Mouse (Mus musculus): Measurements from ENCODE around the gene Tmcc1.

Tmcc1 gene

GRCm38 (mm10) chr6:116015902-116016301, 177.4 kb downstream of the Tmcc1 start:
- no peak for DNase-seq (ENCODE audit: low read depth, low spot score)

- DNase-seq (ENCODE audit: low read depth, low spot score) = no peak
Observed at GRCm38 (mm10) chr6:116014111-116014510, 179.2 kb downstream of the Tmcc1 start.

DNA sequence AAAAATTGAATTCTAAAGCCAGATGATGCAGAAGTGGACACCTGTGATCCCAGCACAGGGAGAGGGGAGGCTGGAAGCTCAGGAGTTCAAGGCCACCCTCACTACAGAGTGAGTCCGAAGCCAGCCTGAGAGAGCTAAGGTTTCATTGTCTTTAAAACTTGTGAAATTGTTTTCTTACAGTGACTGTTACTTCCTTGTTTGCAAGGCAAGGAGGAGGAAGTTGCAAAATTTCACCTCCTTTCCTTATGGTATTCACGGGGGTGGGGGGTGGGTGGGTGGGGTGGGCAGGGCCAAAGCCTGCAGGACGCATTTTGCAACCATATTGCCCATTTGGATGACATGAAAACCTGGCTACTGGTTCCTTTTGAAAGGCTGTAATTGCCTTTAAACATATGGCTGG, 179.6 kb downstream of the Tmcc1 start:
- DNase-seq (ENCODE audit: low read depth, low spot score) = no peak

GRCm38 (mm10) chr6:116010541-116010940, 182.7 kb downstream of the Tmcc1 start:
- peak; percentile 70 for DNase-seq (ENCODE audit: low read depth, low spot score)

DNA sequence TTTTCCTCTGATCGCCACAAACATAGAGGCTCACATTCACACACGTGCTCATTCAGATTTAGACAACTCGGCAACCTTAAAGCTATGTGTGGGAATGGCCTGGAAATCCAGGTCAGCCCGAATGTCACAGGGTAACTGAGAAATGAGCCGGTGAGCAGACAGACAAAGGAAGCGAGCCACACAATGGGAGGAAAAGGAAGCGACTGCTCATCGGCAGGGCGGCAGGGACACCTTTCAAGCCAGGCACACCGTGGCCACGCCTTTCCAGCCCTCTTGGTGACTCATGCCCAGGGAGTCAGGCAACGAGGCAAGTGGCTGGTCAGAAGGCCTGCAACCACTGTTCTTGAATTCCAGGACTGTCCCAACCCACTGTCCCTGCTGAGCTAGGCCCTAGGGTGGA, 183.9 kb downstream of the Tmcc1 start:
- DNase-seq (ENCODE audit: low read depth, low spot score) = peak; percentile 52

DNA sequence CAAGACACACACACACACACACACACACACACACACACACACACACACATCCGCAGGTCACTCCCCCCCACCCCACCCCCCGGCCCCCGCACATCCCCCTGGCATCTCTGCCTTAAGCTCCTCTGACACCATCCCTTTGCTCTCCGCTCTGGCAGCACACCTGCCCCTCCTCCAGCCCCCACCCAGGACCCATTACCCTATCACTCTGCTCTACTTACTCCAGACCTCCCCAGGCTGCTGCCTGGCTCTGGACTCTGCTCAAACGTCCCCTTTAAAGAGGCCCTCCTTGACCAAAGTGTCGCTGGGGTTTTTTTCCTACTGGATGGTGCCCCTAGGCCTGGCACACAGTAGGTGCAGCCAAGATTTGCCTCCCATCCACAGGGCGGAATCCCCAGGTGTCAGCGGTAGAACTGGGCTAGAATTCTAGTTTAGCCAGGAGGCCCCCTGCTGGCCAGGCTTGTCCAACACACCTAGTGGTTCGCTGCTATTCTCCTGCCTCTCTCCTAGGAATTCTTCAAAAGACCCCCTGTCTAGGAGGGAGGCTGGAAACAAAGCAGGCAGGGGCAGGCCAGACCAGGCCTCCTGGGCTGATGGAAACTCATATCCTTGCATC, 185.6 kb downstream of the Tmcc1 start:
- DNase-seq (ENCODE audit: low read depth, low spot score) = peak; percentile 81

- DNase-seq (ENCODE audit: low read depth, low spot score) = no peak
Observed at GRCm38 (mm10) chr6:116006731-116007130, 186.6 kb downstream of the Tmcc1 start.

- no peak for DNase-seq (ENCODE audit: low read depth, low spot score)
Observed at GRCm38 (mm10) chr6:116005959-116006288, 187.4 kb downstream of the Tmcc1 start.

DNA sequence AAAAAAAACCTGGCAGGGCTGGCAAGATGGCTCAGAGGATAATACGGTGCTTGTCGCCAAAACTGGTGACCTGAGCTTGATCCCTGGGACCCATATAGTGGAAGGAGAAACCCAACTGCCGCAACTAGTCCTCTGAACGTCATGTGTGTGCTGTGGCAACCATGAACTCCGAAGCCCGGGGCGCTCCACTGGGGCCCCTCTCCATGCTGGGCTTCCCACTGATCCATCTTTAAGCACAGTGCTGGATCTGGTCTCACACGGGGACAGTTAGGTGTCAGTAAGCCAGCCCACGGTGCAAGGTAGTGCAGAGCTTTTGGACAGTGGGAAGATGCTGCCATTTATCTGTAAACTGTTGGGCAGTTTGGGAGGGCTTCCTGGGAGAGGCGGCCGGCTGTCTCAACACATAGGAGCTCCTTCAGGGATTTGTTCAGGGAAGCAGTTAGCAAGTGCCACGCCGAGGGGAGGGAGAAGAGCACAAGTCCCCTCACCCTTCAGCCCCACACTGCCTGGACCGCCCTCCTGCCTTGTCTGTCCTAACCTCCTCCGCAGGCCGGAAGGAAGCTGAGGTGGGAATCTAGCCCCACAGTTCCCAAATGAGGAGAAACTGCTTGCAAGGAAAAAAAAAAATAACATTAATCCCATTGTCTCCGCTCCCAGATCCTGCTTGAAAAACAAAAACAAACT, 187.9 kb downstream of the Tmcc1 start:
- DNase-seq (ENCODE audit: low read depth, low spot score) = no peak

DNA sequence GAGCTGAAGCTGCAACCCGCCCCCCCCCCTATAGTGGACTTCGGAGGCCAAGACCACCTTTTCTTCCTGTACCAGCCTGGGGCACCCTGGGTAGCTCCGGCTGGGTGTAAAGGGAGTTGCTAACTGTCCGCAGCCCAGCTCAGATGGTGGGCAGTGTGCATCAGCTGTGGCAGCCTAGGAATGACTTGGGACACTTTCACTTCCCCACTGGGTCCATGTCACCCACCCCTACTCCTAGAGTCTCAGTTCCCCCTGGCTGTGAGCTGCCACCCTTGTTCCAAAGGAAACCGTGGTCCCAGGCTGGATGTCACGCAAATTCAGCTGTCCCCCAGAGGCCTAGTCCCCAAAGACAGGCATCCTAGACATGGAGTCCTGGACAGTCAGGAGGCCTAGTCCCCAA, 188.6 kb downstream of the Tmcc1 start:
- no peak for DNase-seq (ENCODE audit: low read depth, low spot score)

GRCm38 (mm10) chr6:116004069-116004468, 189.2 kb downstream of the Tmcc1 start:
- no peak for DNase-seq (ENCODE audit: low read depth, low spot score)

GRCm38 (mm10) chr6:116003516-116003915, 189.8 kb downstream of the Tmcc1 start:
- DNase-seq (ENCODE audit: low read depth, low spot score) = no peak

- DNase-seq (ENCODE audit: low read depth, low spot score) = no peak
Observed at GRCm38 (mm10) chr6:116002311-116003104, 190.8 kb downstream of the Tmcc1 start.

DNA sequence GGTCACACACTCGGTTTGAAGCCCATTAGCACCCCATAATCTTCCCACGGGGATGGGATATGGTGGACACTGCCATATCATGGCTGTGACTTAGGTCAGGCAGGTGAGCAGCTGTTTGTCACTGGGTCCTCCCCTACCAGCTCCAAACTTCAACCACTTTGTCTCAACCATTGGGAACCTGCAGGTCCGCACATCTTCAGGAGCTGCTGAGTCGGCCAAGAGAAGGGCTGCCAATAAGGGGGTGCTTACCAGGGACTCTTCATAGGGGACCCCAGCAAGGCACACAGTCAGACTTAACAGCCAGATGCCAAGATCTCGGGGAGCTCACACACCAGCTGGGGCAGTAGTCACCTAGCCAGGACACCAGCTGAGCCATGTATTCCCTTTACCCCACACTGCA, 192.4 kb downstream of the Tmcc1 start:
- DNase-seq (ENCODE audit: low read depth, low spot score) = no peak

GRCm38 (mm10) chr6:115999227-115999626, 194.1 kb downstream of the Tmcc1 start:
- peak; percentile 62 for DNase-seq (ENCODE audit: low read depth, low spot score)

DNA sequence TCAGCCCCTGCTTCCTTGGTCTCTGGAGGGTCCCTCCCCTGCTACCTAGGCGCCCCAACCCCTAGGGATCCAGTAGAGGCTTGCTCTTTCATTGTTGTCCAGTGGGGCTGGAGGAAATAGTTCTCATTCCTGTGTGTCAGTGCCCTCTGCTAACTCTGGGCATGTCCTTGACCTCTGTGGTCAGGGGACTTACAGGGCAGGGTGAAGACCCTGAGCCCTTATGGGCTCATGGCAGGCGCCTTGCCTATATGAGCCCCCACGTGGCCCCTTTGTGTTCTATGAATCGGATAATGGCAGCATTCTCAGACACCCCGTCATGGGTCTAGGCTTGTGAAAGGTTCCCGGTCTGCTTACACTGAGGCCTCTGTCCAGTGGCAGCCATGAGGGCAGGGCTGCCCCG, 194.5 kb downstream of the Tmcc1 start:
- DNase-seq (ENCODE audit: low read depth, low spot score) = no peak

- DNase-seq (ENCODE audit: low read depth, low spot score) = no peak
Observed at GRCm38 (mm10) chr6:115997726-115998311, 195.5 kb downstream of the Tmcc1 start.

GRCm38 (mm10) chr6:115996171-115996851, 197.0 kb downstream of the Tmcc1 start:
- DNase-seq (ENCODE audit: low read depth, low spot score) = no peak

DNA sequence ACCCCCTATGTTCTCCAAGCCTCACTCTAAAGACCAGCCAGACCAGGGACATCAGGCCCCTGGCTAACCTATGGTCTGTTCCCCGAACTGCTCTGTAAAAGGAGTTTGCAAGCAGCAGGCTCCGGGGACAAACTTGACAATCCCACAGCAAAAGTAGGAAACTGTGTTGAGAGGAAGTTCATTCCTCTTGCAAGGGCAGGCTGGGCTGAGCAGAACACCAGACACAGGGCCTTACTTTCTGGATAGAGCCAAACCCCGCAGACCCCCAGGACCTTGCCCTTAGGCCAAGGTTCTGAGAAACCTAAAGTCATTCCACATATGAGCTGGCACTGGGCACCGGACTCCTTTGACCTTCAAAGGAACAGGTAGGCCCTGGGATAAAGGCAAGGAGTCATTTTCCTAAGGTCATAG, 197.8 kb downstream of the Tmcc1 start:
- DNase-seq (ENCODE audit: low read depth, low spot score) = no peak

DNA sequence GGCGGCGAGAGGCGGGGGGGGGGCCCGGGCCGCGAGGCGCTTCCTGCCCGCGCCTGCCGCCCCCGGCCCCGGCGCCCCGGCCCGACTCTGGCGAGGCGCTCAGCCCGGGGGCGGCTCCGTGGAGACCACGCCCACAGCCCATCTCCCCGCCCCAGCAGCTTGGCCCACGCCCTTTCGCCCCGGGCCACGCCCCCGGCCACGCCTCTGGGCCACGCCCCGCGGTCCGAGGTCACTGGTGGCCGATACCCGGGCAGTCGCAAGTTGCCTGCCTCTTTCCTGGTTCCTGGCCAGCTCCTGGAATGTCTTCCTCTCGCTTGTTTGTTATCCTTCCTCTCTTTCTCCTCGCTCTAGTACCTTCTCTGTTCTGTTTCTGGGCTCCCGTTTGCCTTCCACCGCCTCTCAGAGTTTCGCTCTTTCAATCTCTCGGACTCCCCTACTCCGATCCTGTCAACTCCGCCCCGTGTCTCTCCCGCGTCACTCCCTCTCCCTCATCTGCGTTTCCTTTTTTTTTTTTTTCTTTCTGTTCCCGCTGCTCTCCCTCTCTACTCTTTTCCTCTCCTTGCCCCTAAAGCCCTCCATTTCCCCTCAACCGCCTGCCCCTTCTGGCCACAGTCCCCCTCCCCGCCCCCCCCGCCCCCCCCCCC, 198.3 kb downstream of the Tmcc1 start, which contains the start of gene Plxnd1:
Plxnd1 (minus strand) TSS at position 129 of the 644 bp plus-strand sequence.
- peak; percentile 85 for DNase-seq (ENCODE audit: low read depth, low spot score)
